Mouse (Mus musculus) adrenal gland, adult 18-20 months (tissue): ENCODE measurements at regions not wholly inside any gene's neighbourhood (a gene's known extent, or its start where the extent isn't known, plus 50 kb on each side); places are given as distances from the start of the nearest gene placed in this dataset.

Experiments used
- DNase-seq, 2 experiments: peaks; one replicate each; pipeline ENCODE4 v3.0.0; 2021 to 2022; ENCODE audit warnings: low spot score in 2 of 2

- no peak for DNase-seq
These were observed 689.2 kb downstream of the Hdgfl1 start for GRCm38 (mm10) chr13:26080814-26081213.

- DNase-seq: no peak
These were observed 689.7 kb downstream of the Hdgfl1 start for GRCm38 (mm10) chr13:26080302-26080701.

- no peak for DNase-seq
These were observed 690.6 kb downstream of the Hdgfl1 start for GRCm38 (mm10) chr13:26079362-26079761.

GRCm38 (mm10) chr13:26061322-26061721 is 708.6 kb downstream of the Hdgfl1 start:
- no peak for DNase-seq

- DNase-seq: no peak
These were observed 732.3 kb downstream of the Hdgfl1 start for GRCm38 (mm10) chr13:26037699-26038098.

GRCm38 (mm10) chr13:26026386-26026785 is 743.6 kb downstream of the Hdgfl1 start:
- DNase-seq: no peak

GRCm38 (mm10) chr13:26024696-26025095 is 745.3 kb downstream of the Hdgfl1 start:
- DNase-seq: no peak

- no peak for DNase-seq
These were observed 749.5 kb downstream of the Hdgfl1 start for GRCm38 (mm10) chr13:26020491-26020890.

GRCm38 (mm10) chr13:26009131-26009530 is 738.8 kb upstream of the Nrsn1 start:
- no peak for DNase-seq

GRCm38 (mm10) chr13:26004768-26005560 is 734.7 kb upstream of the Nrsn1 start:
- no peak for DNase-seq

GRCm38 (mm10) chr13:25993526-25993925 is 723.2 kb upstream of the Nrsn1 start:
- no peak for DNase-seq

- DNase-seq: no peak
These were observed 718.9 kb upstream of the Nrsn1 start for GRCm38 (mm10) chr13:25989067-25989756.

- no peak for DNase-seq
These were observed 714.2 kb upstream of the Nrsn1 start for GRCm38 (mm10) chr13:25984535-25984934.

GRCm38 (mm10) chr13:25983659-25984058 is 713.4 kb upstream of the Nrsn1 start:
- no peak for DNase-seq

- no peak for DNase-seq
These were observed 708.3 kb upstream of the Nrsn1 start for GRCm38 (mm10) chr13:25978648-25979047.

GRCm38 (mm10) chr13:25958592-25958991 is 688.3 kb upstream of the Nrsn1 start:
- no peak for DNase-seq

- DNase-seq: no peak
These were observed 687.8 kb upstream of the Nrsn1 start for GRCm38 (mm10) chr13:25958153-25958466.

- DNase-seq: no peak
These were observed 687.3 kb upstream of the Nrsn1 start for GRCm38 (mm10) chr13:25957451-25958152.

- no peak for DNase-seq
These were observed 667.3 kb upstream of the Nrsn1 start for GRCm38 (mm10) chr13:25937631-25938030.

GRCm38 (mm10) chr13:25933783-25934182 is 663.5 kb upstream of the Nrsn1 start:
- no peak for DNase-seq

- no peak for DNase-seq
These were observed 662.9 kb upstream of the Nrsn1 start for GRCm38 (mm10) chr13:25933246-25933645.

GRCm38 (mm10) chr13:25932810-25933209 is 662.5 kb upstream of the Nrsn1 start:
- DNase-seq: peak in 1 of 2 experiments; percentile 6
